Mouse (Mus musculus): ENCODE measurements around the gene Hdac2. TPM values are rescaled to one million over a fixed set of nuclear protein-coding genes. Genes with fewer than 3 reads are reported as not detected.

The Hdac2 gene
- total RNA-seq, 1 experiment from 2014 or later: 91.3 TPM

Other genes starting within 250 kb of the Hdac2 start
- 59.9 and 88.0 TPM in 2 replicates for gene Marcks, start 164.4 kb downstream of the Hdac2 start, total RNA-seq (2021)

All from adrenal gland, postnatal 25 days (tissue).